Mouse (Mus musculus): ENCODE measurements around the gene Abcg1.

The Abcg1 gene

DNA sequence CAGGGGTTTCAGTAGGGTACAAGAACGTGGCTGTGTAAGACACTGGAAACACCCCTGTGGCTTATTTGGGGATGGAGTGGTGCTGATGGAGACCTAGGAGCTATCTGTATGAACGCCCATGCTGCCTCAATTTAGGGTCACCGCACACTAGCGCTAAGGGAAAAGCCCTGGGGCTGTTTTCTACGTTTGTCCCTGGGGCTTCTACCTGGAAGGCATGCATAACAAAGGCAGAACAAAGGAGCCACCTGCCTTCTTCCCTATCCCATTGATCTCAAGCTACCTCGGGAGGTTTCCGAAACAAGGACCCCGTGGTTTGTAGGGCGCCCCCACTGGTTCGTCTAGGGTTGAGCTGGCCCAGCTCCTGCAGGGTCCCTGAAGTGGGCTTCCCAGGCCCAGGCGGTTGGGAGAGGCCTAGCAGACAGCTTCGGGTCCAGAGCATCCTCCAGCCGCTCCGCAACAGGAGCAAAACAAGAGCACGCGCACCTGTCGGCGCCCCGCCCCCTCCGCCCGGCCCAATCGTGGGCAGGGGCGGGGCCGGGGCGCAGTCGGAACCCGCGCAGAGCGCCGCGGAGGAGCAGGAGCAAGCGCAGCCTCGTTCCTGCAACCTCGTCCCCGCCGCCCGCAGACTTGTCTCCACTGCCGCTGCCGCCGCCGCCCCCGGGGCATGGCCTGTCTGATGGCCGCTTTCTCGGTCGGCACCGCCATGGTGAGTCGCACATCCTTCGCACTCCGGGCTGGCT, at the start of gene Abcg1:
Abcg1 (plus strand) TSS at position 525 of the 740 bp plus-strand sequence.
- DNase-seq (ENCODE audit: low spot score): peak; percentile 66

DNA sequence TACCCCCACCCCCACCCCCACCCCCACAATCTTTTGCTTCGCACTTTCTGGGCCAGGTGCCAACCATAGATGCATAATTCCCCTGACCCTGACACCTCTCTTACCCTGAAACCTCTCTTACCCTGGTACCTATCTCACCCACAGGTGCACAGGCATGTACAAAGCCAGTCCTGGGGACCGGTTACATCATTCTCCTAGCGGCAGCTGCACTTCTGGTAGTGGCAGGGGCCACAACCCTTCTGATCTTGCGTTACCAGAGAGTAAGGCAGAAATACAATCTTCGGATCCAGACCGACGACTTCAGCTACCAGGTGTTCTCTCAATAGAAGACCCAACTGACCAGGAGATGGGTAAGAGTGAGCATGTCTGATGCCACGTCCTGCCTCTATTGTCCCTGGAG, 49.1 kb upstream of the Abcg1 start:
- DNase-seq (ENCODE audit: low spot score): no peak

- peak; percentile 86 for DNase-seq (ENCODE audit: low spot score)
These were observed 45.7 kb upstream of the Abcg1 start for GRCm38 (mm10) chr17:31011551-31012394.

GRCm38 (mm10) chr17:31018267-31018666, 39.2 kb upstream of the Abcg1 start:
- DNase-seq (ENCODE audit: low spot score): peak; percentile 74

- peak; percentile 82 for DNase-seq (ENCODE audit: low spot score)
These were observed 38.0 kb upstream of the Abcg1 start for GRCm38 (mm10) chr17:31019505-31019904.

DNA sequence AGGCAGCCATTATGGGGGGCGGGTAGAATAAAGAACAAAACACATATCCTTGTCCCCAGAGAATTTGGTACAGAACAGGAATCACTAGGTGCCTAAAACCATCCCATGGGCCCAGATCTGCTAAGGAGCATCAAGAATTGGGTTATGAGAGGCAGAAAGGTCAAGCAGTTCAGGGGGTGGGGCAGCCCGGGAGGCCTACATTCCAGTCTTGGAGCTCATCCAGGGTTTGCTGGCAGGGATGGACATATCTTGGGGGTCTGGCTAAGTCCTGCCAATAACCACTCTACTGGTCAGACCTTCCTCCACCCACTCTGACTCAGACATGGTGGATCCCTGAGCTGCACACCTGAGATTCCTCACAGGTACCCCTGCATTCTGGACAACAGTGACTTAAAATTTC, 37.4 kb upstream of the Abcg1 start:
- no peak for DNase-seq (ENCODE audit: low spot score)

DNA sequence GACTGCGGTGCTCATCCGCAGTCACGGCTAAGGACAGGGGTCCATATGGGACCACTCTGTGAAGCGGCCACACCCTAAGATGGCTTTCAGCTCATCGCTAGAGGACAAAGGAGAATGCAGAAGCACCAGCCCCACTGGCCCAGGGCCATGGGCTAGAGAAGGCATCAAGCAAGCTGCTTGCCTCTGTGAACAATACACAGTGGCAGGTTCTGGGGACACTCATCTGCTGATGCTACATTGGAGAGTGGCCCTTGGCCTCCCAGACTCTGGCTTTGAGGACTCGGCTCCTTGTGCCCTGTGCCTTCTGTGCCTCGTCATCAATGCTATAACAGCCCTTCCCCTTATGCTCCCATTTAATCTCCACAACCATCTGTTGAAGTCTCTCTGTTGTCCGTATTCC, 36.2 kb upstream of the Abcg1 start:
- DNase-seq (ENCODE audit: low spot score): no peak

DNA sequence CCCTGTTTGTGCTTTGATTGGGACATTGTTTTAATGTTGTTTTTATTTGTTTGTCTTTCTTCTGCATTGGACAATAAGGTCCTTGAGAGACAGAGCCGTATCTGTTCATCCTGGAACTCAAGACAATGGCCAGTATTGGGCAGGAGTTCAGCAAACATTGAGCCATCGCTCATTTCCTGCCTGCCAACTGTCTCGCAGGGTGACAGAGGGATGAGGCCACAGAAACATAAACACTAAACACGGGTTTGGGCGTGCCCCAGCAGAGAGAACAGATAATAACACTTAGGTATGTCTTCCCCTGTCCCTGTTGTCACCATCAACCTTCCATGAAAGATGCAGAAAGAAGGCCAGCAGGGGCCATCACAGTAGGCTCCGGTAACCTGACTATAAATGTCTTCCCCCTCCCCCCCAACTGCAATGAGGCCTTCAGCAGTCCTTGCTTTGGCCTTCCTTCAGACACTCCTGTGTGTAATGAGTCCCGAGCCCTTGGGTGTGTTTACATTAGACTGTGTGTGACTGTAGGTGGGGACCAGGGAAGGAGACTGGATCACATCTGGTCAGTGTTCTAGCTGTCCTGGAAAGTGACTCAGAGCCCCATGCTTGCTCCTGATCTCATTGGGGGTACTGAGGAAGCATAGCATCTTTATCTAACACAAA, 33.2 kb upstream of the Abcg1 start:
- no peak for DNase-seq (ENCODE audit: low spot score)

GRCm38 (mm10) chr17:31024782-31025125, 32.7 kb upstream of the Abcg1 start:
- no peak for DNase-seq (ENCODE audit: low spot score)

GRCm38 (mm10) chr17:31026986-31027385, 30.5 kb upstream of the Abcg1 start:
- no peak for DNase-seq (ENCODE audit: low spot score)

DNA sequence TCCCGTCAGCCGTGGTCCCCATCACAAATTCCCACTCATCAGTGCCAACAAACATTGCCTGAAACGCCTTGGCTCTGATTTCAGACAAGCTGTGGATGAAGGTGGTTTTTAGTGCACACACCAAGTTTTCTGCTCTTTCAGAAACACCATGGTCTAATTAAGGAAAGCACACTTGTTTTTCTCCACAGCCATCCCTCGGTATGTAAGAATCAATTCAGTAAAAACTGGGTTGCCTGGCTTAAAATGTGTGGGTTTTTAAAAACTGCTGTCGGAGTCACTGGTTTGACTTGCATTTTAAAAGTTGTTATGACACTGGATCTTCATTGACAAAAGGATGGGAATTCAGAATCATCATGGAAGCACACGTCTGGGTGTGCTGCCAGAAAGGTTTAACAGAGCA, 29.8 kb upstream of the Abcg1 start:
- DNase-seq (ENCODE audit: low spot score): no peak

DNA sequence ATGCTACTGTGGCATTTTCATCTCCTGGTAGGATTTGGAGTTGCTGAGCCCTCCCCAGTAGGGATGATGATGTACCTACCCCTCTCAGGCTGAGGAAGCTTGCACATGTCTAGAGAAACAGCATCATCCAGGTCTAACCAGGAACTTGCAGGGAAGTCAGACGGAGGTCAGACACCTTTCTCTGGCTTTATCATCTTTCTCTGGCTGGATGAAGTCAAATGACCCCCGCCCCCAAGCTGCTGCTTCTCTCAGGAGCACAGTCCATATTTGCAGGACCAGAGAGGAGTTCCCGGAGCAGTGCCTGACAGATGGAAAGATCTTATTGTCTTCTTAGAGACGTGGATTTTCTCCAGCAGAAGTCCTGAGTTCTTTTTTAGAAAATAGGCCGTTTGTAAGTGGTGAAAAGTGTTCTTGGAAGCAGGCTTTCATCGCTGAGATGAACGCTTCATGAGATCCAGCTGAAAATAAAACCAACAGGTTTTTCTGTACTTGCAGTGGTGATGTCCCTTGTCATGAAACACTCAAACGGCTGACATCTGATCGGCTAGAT, 28.6 kb upstream of the Abcg1 start:
- DNase-seq (ENCODE audit: low spot score): no peak

GRCm38 (mm10) chr17:31029407-31029806, 28.1 kb upstream of the Abcg1 start:
- no peak for DNase-seq (ENCODE audit: low spot score)

DNA sequence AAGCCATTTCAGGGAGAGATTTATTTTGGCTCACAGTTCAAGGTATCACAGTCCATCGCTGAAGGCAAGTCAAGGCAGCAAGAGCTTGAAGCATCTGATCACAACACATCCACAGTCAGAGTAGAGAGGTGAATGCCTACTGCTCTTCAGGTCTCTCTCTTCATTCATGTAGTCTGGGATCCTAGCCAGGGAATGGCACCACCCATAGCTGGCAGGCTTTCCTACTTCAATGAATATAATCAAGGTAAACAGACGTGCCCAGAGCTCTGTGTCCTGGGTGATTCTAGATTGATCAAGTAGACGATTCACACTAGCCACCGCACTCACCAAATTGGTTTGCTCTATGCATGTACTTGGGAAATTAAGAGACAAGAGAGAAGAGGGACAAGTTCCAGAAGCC, 25.1 kb upstream of the Abcg1 start:
- DNase-seq (ENCODE audit: low spot score): no peak

- DNase-seq (ENCODE audit: low spot score): no peak
These were observed 24.2 kb upstream of the Abcg1 start for GRCm38 (mm10) chr17:31033251-31033650.

GRCm38 (mm10) chr17:31034165-31034564, 23.3 kb upstream of the Abcg1 start:
- peak; percentile 24 for DNase-seq (ENCODE audit: low spot score)

DNA sequence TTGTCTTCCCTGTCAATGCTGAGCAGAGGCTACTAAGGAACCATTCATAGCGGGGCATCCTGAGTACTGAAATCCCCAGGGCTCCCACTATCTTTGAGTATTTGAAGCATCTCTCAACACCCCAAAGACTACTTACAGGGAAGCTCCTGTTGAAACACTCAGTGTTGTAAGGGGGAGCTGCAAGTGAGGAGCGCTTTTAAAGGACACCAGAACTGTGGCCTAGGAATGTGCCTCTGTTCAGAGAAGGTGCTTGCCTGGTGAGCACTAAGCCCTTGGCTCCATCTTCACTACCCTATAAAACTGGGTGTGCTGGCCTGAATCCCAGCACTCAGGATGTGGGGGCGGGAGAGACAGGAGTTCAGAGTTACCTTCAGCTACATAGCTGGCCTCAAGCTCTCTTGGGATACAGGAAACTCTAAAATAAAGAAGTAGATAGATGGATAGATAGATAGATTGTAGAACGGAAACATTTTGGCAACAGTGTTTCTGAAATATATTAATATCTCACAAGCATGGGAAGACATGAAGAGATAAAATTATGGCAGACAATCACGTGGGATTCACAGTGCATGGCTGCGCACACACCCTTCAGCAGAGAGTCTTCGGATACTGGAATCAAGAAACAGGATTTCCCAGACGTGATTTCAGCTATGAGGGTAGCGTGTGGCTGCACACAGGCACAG, 22.7 kb upstream of the Abcg1 start:
- no peak for DNase-seq (ENCODE audit: low spot score)

- no peak for DNase-seq (ENCODE audit: low spot score)
These were observed 21.2 kb upstream of the Abcg1 start for GRCm38 (mm10) chr17:31036168-31036876.

GRCm38 (mm10) chr17:31037331-31037730, 20.1 kb upstream of the Abcg1 start:
- no peak for DNase-seq (ENCODE audit: low spot score)

DNA sequence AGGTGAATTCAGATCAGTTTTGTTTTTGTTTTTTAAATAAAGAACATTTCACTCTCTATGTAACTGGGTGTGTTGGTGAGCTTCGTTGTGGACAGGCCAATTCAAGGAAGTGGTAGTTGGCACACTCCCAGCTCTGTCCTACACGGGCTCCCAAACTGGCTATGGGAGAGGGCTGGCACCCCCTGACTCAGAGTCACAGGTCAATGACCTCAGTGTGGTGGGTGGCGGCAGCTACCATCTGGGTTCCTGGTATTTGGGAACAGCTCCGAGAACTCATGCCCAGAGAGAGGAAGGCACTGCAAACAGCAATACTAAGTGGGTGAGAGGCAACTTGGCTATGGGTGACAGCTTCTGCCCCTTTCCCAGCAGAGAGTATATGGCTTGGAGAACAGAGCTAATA, 19.1 kb upstream of the Abcg1 start:
- DNase-seq (ENCODE audit: low spot score): no peak

GRCm38 (mm10) chr17:31039626-31040025, 17.8 kb upstream of the Abcg1 start:
- DNase-seq (ENCODE audit: low spot score): no peak
